Mouse (Mus musculus) layer of hippocampus, adult 9-10 months (tissue): ENCODE data around the gene Chl1.

Experiments
- DNase-seq: peaks from one replicate; pipeline ENCODE4 v3.0.0; 2022; ENCODE audit warnings: low spot score

Gene Chl1

DNA sequence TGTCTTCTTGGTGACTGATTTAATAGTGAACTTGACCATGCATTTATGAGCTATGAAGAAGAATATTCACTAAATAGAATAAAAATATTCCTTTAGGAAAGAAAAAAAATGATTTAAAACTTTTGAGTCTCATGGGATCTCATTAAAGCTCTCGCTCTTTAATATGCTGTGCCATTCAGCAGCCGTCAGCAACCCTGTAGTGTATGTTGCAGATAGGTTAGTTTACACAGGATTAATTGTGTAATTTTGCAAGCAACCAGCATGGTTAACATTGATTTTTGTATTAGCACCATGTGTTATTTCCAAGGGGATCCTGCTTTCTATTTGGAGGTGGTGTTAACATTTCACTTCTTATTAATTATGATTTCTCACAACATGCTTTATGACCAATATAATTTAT, 32.2 kb downstream of the Chl1 start:
- no peak for DNase-seq

GRCm38 (mm10) chr6:103543753-103544152, 33.4 kb downstream of the Chl1 start:
- no peak for DNase-seq

- no peak for DNase-seq
Observed at GRCm38 (mm10) chr6:103546314-103546713, 35.9 kb downstream of the Chl1 start.

GRCm38 (mm10) chr6:103549929-103550328, 39.5 kb downstream of the Chl1 start:
- no peak for DNase-seq

- no peak for DNase-seq
Observed at GRCm38 (mm10) chr6:103558037-103558893, 47.9 kb downstream of the Chl1 start.

- peak; percentile 67 for DNase-seq
Observed at GRCm38 (mm10) chr6:103558894-103559225, 48.5 kb downstream of the Chl1 start.

- no peak for DNase-seq
Observed at GRCm38 (mm10) chr6:103559344-103559743, 49.0 kb downstream of the Chl1 start.

- DNase-seq, result no peak
Observed at GRCm38 (mm10) chr6:103564811-103565210, 54.4 kb downstream of the Chl1 start.

DNA sequence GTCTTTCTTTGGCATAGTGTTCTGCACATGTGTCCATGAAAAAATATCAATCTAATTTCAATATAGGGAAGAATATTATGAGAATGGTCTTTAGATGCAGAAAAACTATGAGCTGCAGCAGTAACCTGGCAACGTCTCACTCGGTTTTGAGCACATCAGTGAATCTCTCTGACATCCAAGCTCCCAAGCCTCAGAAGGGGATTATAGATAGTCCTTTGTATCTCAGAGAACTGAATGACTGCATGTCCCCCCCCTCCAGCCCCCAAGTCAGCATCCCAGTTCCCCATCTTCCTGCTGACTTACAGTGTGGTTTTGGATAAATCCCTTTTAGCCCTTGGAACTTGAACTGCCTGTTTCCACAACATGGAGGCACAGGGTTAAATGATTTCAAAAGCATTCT, 56.9 kb downstream of the Chl1 start:
- DNase-seq, result no peak

DNA sequence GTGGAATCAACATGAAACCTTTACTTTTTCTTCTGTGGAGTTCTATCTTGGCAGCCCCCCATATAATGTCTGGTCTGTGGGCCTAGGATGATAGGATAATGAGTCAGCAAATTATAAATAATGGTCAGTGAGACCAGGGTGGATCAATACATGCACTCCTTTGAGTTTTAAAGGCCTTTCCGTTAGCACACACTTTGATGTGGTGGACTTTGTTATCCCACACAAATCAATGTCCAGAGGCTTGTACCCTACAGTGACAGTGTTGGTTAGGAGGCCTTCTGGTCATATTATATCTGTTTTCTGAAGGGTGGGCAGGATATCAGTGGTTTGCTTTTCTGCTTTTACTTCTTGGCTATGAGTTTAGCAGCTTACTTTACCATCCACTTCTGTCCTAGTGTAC, 62.3 kb downstream of the Chl1 start:
- DNase-seq, result no peak

DNA sequence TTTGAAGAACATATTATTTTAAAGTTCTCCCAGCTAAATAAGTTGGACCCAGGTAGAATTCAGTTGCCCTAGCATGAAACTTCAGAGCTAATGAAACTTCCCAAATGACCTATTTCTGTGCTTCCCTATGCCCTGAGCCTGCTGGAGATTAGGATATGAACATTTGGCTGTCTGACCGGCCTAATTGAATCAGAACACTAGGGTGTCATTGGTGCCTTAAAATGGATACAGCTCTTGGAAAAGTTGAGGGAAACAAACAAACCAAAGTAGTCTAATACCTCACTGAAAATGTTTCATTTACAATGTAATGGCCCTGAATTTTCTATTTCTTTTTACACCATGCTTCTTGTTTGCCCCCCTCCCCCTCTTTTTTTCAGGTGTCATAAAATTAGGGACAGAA, 73.8 kb downstream of the Chl1 start:
- no peak for DNase-seq

DNA sequence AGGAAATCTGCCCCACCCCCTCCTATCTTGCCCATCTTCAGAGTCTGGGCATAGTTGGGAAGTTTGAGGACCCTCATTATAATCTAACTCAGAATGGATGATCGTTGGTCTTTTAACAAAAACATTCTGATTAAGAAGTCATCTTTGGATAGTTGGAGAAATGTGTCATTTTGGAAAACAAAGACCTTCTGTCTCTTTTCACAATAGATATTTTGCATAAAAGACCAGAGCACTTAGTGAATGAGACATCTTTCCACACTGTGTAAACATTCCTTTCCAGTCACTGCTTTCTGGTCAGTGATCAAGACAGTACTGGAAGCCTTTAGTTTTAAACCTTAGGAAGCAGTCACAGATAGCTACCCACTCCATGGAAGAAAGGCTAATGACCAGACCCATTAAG, 75.3 kb downstream of the Chl1 start:
- no peak for DNase-seq

GRCm38 (mm10) chr6:103586081-103586480, 75.7 kb downstream of the Chl1 start:
- DNase-seq, result no peak

DNA sequence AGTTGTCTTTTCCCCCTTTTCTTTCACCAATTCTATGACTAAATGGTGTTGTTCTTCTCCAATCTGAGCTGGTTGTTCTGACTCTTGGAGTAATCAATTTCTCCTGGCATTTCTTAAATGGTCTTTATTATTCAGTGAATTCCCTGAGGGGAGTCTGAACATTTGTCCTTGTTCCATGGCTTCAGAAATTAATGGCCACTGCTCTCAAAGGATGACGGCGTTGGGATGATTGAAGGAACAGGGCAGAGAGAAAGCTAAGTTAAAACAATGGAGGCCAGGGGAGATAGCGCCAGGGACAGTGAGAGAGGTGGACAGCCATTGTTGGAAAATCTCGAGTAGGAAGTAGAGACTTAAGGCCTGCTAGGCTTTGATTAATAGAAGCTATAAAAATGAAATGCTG, 91.7 kb downstream of the Chl1 start:
- DNase-seq, result no peak

- no peak for DNase-seq
Observed at GRCm38 (mm10) chr6:103610656-103611055, 100.3 kb downstream of the Chl1 start.

- DNase-seq, result no peak
Observed at GRCm38 (mm10) chr6:103612626-103613025, 102.2 kb downstream of the Chl1 start.

DNA sequence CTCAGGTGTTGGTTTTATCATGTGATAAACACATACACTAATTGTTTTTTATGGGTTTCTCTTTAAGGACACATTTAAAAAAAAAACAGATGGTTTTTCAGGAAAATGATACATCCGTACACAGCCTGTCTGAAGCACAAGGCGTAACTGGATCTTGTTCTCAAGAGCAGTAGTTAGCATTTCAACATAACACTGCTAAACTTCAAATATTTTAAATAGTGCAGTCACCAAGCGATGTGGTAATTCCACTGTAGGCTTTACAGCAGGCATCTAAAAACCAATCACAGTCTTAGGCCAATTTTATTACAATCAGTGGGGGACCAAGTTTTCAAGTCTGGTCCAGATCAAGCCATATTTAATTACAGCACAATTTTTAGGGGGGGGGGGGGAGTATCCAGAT, 103.3 kb downstream of the Chl1 start:
- DNase-seq, result no peak

DNA sequence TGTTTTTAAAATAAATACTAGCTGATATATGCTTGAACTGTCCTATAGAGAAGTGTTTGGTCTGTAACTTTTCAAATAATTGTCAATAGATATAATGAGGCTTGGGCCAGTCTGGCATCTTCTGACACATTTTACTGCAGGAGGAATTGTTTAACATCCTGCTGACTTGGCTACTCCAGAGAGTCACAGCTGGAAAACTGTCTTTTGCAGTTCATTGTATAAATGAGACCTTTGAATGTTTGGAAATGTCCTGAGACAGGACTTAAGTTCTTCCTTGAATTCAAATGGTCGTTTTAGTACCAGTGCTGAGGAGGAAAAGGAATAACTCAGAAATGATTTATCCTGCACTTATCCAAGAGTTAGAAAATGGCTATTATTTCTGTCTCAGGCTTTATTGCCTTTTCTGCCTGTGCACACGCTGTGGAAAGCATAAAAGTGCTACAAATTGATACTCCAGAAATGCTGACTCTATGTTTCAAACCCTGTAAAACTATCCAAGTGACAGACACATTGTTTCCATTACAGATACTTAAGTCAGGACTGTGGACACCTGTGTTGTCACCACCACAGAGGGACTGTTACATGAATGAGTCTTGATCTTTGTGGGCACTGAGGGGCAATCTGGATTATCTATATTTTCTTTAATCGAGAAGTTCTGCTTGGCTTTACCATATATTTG, 105.7 kb downstream of the Chl1 start:
- DNase-seq, result no peak

- DNase-seq, result no peak
Observed at GRCm38 (mm10) chr6:103620880-103621279, 110.5 kb downstream of the Chl1 start.

DNA sequence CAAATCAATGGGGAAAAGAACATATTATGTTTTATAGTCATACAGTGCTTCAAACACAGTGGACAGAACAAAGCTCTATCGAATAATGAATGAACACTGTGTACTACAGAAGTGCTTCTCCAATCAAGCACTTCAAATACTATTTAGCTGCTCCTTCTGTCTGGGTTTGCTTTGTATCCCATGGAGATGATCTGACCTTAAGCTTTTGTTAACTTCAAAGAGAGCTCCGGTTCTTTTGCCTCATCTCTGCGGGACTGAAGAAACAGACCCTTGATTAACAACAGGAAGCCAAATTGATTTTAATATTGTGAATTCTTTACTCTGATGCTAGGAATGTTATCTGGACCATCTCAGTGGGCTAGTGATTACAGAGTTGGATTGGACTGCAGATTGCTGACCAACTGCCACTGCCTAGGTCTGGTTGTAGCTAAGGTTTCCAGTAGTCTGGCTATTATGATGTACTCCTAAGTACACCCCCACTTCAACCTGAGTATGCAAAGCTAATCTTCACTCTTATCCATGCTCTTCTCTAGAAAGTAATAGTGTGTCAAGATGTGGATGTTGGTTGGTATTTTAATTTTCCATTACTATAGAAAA, 111.8 kb downstream of the Chl1 start:
- no peak for DNase-seq

- DNase-seq, result no peak
Observed at GRCm38 (mm10) chr6:103632856-103633255, 122.5 kb downstream of the Chl1 start.

DNA sequence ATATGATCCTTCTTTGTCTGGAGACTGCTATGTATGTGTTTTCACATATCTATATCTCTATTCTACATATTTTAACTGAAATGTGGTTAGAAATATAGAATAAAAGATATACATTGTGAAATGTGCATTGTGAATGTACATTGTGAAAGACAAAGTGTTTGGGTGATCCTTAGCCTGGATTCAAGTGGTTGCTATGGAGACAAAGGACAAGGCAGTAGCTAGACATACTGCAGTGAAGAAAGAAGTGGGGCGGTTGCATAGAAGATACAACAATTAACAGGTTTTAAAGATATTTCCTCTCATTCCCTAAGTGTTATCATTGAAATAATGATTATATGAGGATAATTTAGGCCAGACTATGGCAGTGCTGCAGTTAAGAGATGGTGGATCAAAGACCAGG, 146.4 kb downstream of the Chl1 start:
- DNase-seq, result no peak

DNA sequence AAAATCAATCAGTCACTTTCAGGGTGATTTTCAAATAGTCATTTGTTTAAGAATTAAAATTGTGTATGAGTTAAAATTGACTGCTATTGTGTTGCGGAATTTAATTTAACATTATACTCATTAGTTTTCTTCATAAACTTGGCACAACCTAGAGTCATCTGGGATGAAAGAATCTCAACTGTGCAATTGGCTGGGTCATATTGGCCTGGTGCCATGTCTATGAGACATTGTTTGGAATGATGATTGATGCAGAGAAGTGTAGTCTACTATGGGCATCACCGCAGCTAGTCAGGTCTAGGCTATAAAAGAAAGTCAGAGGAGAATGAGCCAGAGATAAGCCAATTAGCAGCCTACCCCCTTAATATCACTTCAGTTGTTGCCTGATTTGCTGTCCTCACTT, 148.8 kb downstream of the Chl1 start:
- no peak for DNase-seq
